In genomic region chr6:48538841-48539737, GRCm38 (mm10) we compare ENCODE assay signal across 9 mouse cellular contexts. TPM values are rescaled to one million over a fixed set of nuclear protein-coding genes. Genes with fewer than 3 reads are reported as not detected.
A peak's percentile ranks its signal among the peaks of the same experiment; 100 is the strongest.
DNase-seq lines count a peak whose midpoint lies in the region; ATAC-seq and TF ChIP-seq lines count a peak whose summit lies in the region.
"Had no signal": no experiment of that assay in that cellular context is flagged by ENCODE, and none has a peak within 500 bp of the region (broad histone marks: within the 10 kb centered on the region; RNA-seq: fewer than 3 reads in every experiment).

No protein-coding gene starts in this region.

- no peak overlapping the region for H3K27ac ChIP-seq in liver, embryonic 12.5 days
- no peak overlapping the region for H3K27ac ChIP-seq in forebrain, embryonic 14.5 days (ENCODE audit: low read depth, low read length)
- no peak overlapping the region for H3K27ac ChIP-seq in hindbrain, embryonic 14.5 days
- no peak overlapping the region for H3K27ac ChIP-seq in midbrain, postnatal 0 days (ENCODE audit: low read depth, low read length)
- H3K27ac ChIP-seq: macrophage had no signal

- no peak overlapping the region for H3K9ac ChIP-seq in liver, embryonic 12.5 days
- H3K9ac ChIP-seq in forebrain, embryonic 14.5 days (ENCODE audit: low read length) = peak overlapping the region; percentile 93; the same call in 1 of the 2 replicates
- H3K9ac ChIP-seq in hindbrain, embryonic 14.5 days = peak overlapping the region; percentile 99
- peak overlapping the region; percentile 99; the same call in 1 of the 2 replicates for H3K9ac ChIP-seq in midbrain, postnatal 0 days (replicated peaks; ENCODE audit: low read length, poor library complexity, severe bottlenecking)

- H3K4me3 ChIP-seq in liver, embryonic 12.5 days = no peak overlapping the region
- 0 out of 2 replicates have a peak overlapping the region, but pooled peaks have one; percentile 64 for H3K4me3 ChIP-seq in forebrain, embryonic 14.5 days (ENCODE audit: low read depth, low read length)
- H3K4me3 ChIP-seq in hindbrain, embryonic 14.5 days (replicated peaks; ENCODE audit: low read length) = peak overlapping the region; percentile 87; the same call in 1 of the 2 replicates
- H3K4me3 ChIP-seq in midbrain, postnatal 0 days (ENCODE audit: low read depth, low read length) = peak overlapping the region; percentile 64

- 0 out of 2 replicates have a peak, but pooled peaks cover 10% of the 10 kb centered on the region for H3K4me1 ChIP-seq in liver, embryonic 12.5 days
- H3K4me1 ChIP-seq in forebrain, embryonic 14.5 days (ENCODE audit: control insufficient read depth, insufficient read depth, low read length) = peaks cover 18% of the 10 kb centered on the region
- H3K4me1 ChIP-seq in hindbrain, embryonic 14.5 days (replicated peaks; ENCODE audit: control insufficient read depth, insufficient read depth, low read length) = peaks cover 28% of the 10 kb centered on the region
- peaks cover 16% of the 10 kb centered on the region for H3K4me1 ChIP-seq in midbrain, postnatal 0 days (ENCODE audit: insufficient read depth, low read length)

- TF ChIP-seq CTCF in midbrain, postnatal 0 days (IDR thresholded peaks at IDR 0.05) = peak; percentile 82

- no peak overlapping the region for H3K4me2 ChIP-seq in liver, embryonic 12.5 days
- peak overlapping the region; percentile 74 for H3K4me2 ChIP-seq in forebrain, embryonic 14.5 days (ENCODE audit: low read length)
- H3K4me2 ChIP-seq in hindbrain, embryonic 14.5 days (replicated peaks) = peak overlapping the region; percentile 97
- H3K4me2 ChIP-seq in midbrain, postnatal 0 days (ENCODE audit: low read depth, low read length, poor library complexity, severe bottlenecking) = peak overlapping the region; percentile 76

- H3K27me3 ChIP-seq in liver, embryonic 12.5 days (replicated peaks) = peaks cover 14% of the 10 kb centered on the region; the same call in 1 of the 2 replicates
- H3K27me3 ChIP-seq in forebrain, embryonic 14.5 days (replicated peaks; ENCODE audit: control insufficient read depth, insufficient read depth, low read length) = no peaks in the 10 kb centered on the region
- H3K27me3 ChIP-seq in hindbrain, embryonic 14.5 days (ENCODE audit: control insufficient read depth, insufficient read depth, low read length) = no peaks in the 10 kb centered on the region
- H3K27me3 ChIP-seq in midbrain, postnatal 0 days (ENCODE audit: insufficient read depth, low read length) = no peaks in the 10 kb centered on the region
- no peaks in the 10 kb centered on the region for H3K27me3 ChIP-seq in splenic B cell, adult 2 months (ENCODE audit: control insufficient read depth, insufficient read depth, low read length, poor library complexity, severe bottlenecking)

- H3K9me3 ChIP-seq in liver, embryonic 12.5 days (replicated peaks) = no peaks in the 10 kb centered on the region
- H3K9me3 ChIP-seq in forebrain, embryonic 14.5 days (replicated peaks; ENCODE audit: control insufficient read depth, low read length) = no peaks in the 10 kb centered on the region
- no peaks in the 10 kb centered on the region for H3K9me3 ChIP-seq in hindbrain, embryonic 14.5 days (ENCODE audit: control insufficient read depth, low read length)
- H3K9me3 ChIP-seq in midbrain, postnatal 0 days (ENCODE audit: low read length) = no peaks in the 10 kb centered on the region

- peak; percentile 72 for DNase-seq in liver
- peak; percentile 48 for DNase-seq in c-Kit-positive CD71-positive TER-119-negative erythroid progenitor cells, embryonic 14.5 days (ENCODE audit: low read depth)
- peak; percentile 85 for DNase-seq in forebrain, embryonic 14.5 days (ENCODE audit: low spot score)
- peak; percentile 78 for DNase-seq in hindbrain, embryonic 14.5 days (ENCODE audit: low spot score)
- DNase-seq in left cerebral cortex, postnatal 25 days (ENCODE audit: low spot score in 2 of 2) = peak; percentile 77 to 85
- peak; percentile 90 for DNase-seq in midbrain, postnatal 0 days (ENCODE audit: low spot score)
- peak; percentile 90 for DNase-seq in splenic B cell, adult 2 months (ENCODE audit: low read depth, low spot score)

- WGBS in liver, embryonic 12.5 days (ENCODE audit: insufficient replicate concordance) = 55% methylated on average over 5 of the region's 5 CpGs
- 80% methylated on average over 5 of the region's 5 CpGs for WGBS in forebrain, embryonic 14.5 days
- WGBS in hindbrain, embryonic 14.5 days = 72% methylated on average over 5 of the region's 5 CpGs
- 75% methylated on average over 4 of the region's 5 CpGs for WGBS in midbrain, postnatal 0 days

- intact Hi-C loops in left cerebral cortex, postnatal 25 days (cut with DNase I) = loop anchor here (5.0 kb wide), 1 partner anchor 362 kb away; no protein-coding TSS in a partner anchor

- ATAC-seq in liver, embryonic 12.5 days = no peak
- ATAC-seq in forebrain, embryonic 14.5 days = no peak
- ATAC-seq in hindbrain, embryonic 14.5 days (ENCODE audit: low FRiP score) = no peak
- no peak for ATAC-seq in midbrain, postnatal 0 days (ENCODE audit: low FRiP score)

- no peaks in the 10 kb centered on the region for H3K36me3 ChIP-seq in liver, embryonic 12.5 days
- H3K36me3 ChIP-seq in forebrain, embryonic 14.5 days (ENCODE audit: control insufficient read depth, insufficient read depth, low read length) = peaks cover 30% of the 10 kb centered on the region
- peaks cover 33% of the 10 kb centered on the region for H3K36me3 ChIP-seq in hindbrain, embryonic 14.5 days (replicated peaks; ENCODE audit: control insufficient read depth, insufficient read depth)
- peaks cover 22% of the 10 kb centered on the region for H3K36me3 ChIP-seq in midbrain, postnatal 0 days (ENCODE audit: insufficient read depth, low read length)
- H3K36me3 ChIP-seq in splenic B cell, adult 2 months (ENCODE audit: control insufficient read depth, insufficient read depth, low read length, poor library complexity, severe bottlenecking) = no peaks in the 10 kb centered on the region

RNA-seq across cellular contexts. Expression of gene Atp6v0e2, which starts 1.7 kb away (rescaled TPM):
- 1.8 and 2.3 TPM in 2 replicates for polyA plus RNA-seq in liver, embryonic 12.5 days (2016; fragmentation: Nextera tagmentation; extraction: Ambion mirVana)
- polyA plus RNA-seq in forebrain, embryonic 14.5 days (2014; fragmentation: Nextera tagmentation; extraction: Ambion mirVana) = 152 and 161 TPM in 2 replicates
- polyA plus RNA-seq in hindbrain, embryonic 14.5 days (2014; fragmentation: Nextera tagmentation; extraction: Ambion mirVana) = 230 and 241 TPM in 2 replicates
- total RNA-seq in left cerebral cortex, postnatal 25 days (2021) = 100 to 1,000 TPM; 458 to 480 TPM
- 398 and 447 TPM in 2 replicates for total RNA-seq in midbrain, postnatal 0 days (2014; rRNA removed)
- 497 and 556 TPM in 2 replicates for polyA plus RNA-seq in midbrain, postnatal 0 days (2015; fragmentation: Nextera tagmentation; extraction: Ambion mirVana)
- polyA plus RNA-seq: macrophage had no signal

RNA-seq across cellular contexts. Expression of gene Lrrc61, which starts 15.5 kb away (rescaled TPM):
- polyA plus RNA-seq in liver, embryonic 12.5 days (2016; fragmentation: Nextera tagmentation; extraction: Ambion mirVana) = 1.6 and 3.1 TPM in 2 replicates
- polyA plus RNA-seq in forebrain, embryonic 14.5 days (2014; fragmentation: Nextera tagmentation; extraction: Ambion mirVana) = 10.7 and 10.9 TPM in 2 replicates
- 18.2 and 20.8 TPM in 2 replicates for polyA plus RNA-seq in hindbrain, embryonic 14.5 days (2014; fragmentation: Nextera tagmentation; extraction: Ambion mirVana)
- 10 to 100 TPM; 31.3 to 33.3 TPM for total RNA-seq in left cerebral cortex, postnatal 25 days (2021)
- total RNA-seq in midbrain, postnatal 0 days (2014; rRNA removed) = 29.4 and 82.4 TPM in 2 replicates
- 21.4 and 23.3 TPM in 2 replicates for polyA plus RNA-seq in midbrain, postnatal 0 days (2015; fragmentation: Nextera tagmentation; extraction: Ambion mirVana)

RNA-seq across cellular contexts. Expression of gene Rarres2, which starts 33.5 kb away (rescaled TPM):
- polyA plus RNA-seq in liver, embryonic 12.5 days (2016; fragmentation: Nextera tagmentation; extraction: Ambion mirVana) = 6.1 and 6.8 TPM in 2 replicates
- polyA plus RNA-seq in forebrain, embryonic 14.5 days (2014; fragmentation: Nextera tagmentation; extraction: Ambion mirVana) = 4.0 and 5.3 TPM in 2 replicates
- polyA plus RNA-seq in hindbrain, embryonic 14.5 days (2014; fragmentation: Nextera tagmentation; extraction: Ambion mirVana) = 5.2 and 8.2 TPM in 2 replicates
- total RNA-seq in left cerebral cortex, postnatal 25 days (2021) = 10 to 100 TPM; 15.7 to 16.6 TPM
- total RNA-seq in midbrain, postnatal 0 days (2014; rRNA removed) = 4.6 and 6.6 TPM in 2 replicates
- 7.4 and 10.6 TPM in 2 replicates for polyA plus RNA-seq in midbrain, postnatal 0 days (2015; fragmentation: Nextera tagmentation; extraction: Ambion mirVana)
- polyA plus RNA-seq: macrophage had no signal

RNA-seq across cellular contexts. Expression of gene Gm45021, which starts 50.3 kb away (rescaled TPM):
- polyA plus RNA-seq in liver, embryonic 12.5 days (2016; fragmentation: Nextera tagmentation; extraction: Ambion mirVana) = 0.44 TPM in 1 of 2 replicates, not detected in the other
- polyA plus RNA-seq in forebrain, embryonic 14.5 days (2014; fragmentation: Nextera tagmentation; extraction: Ambion mirVana) = not detected in 2 replicates
- polyA plus RNA-seq in hindbrain, embryonic 14.5 days (2014; fragmentation: Nextera tagmentation; extraction: Ambion mirVana) = not detected in 2 replicates
- total RNA-seq in left cerebral cortex, postnatal 25 days (2021) = not detected
- not detected in 2 replicates for total RNA-seq in midbrain, postnatal 0 days (2014; rRNA removed)
- polyA plus RNA-seq in midbrain, postnatal 0 days (2015; fragmentation: Nextera tagmentation; extraction: Ambion mirVana) = not detected in 2 replicates
- polyA plus RNA-seq: macrophage had no signal

RNA-seq across cellular contexts. Expression of gene Repin1, which starts 54.6 kb away (rescaled TPM):
- 11.8 and 13.2 TPM in 2 replicates for polyA plus RNA-seq in liver, embryonic 12.5 days (2016; fragmentation: Nextera tagmentation; extraction: Ambion mirVana)
- polyA plus RNA-seq in forebrain, embryonic 14.5 days (2014; fragmentation: Nextera tagmentation; extraction: Ambion mirVana) = 27.3 and 34.3 TPM in 2 replicates
- polyA plus RNA-seq in hindbrain, embryonic 14.5 days (2014; fragmentation: Nextera tagmentation; extraction: Ambion mirVana) = 37.4 and 41.7 TPM in 2 replicates
- 10 to 100 TPM; 46.6 to 53.2 TPM for total RNA-seq in left cerebral cortex, postnatal 25 days (2021)
- 76.5 and 91.5 TPM in 2 replicates for total RNA-seq in midbrain, postnatal 0 days (2014; rRNA removed)
- polyA plus RNA-seq in midbrain, postnatal 0 days (2015; fragmentation: Nextera tagmentation; extraction: Ambion mirVana) = 41.2 and 42.8 TPM in 2 replicates

Comparison
In these comparisons a context has a peak if more than half of its experiments do, and no peak if none do; other contexts are left out.
1. RNA of gene Atp6v0e2, which starts 1.7 kb away (polyA plus RNA-seq): 497 to 556 TPM in midbrain, postnatal 0 days, 230 to 241 TPM in hindbrain, embryonic 14.5 days and 152 to 161 TPM in forebrain, embryonic 14.5 days; 1.8 to 2.3 TPM in liver, embryonic 12.5 days; every median in the first group is over 10 times any median in the second.
2. Peak in every context shown above with its lines, with median percentiles within 50 percentile points of each other: DNase-seq.